Mouse (Mus musculus) ES-Bruce4 (cell line): Measurements from ENCODE around the gene Nbeal2.

Experiments
- CTCF ChIP-seq: IDR thresholded peaks from one replicate; pipeline ENCODE4 v1.8.1; 2011; ENCODE audit warnings: low read depth, low read length
- EP300 ChIP-seq: IDR thresholded peaks from 2 replicates; pipeline ENCODE4 v1.6.1; 2011; ENCODE audit warnings: low read depth, low read length; ENCODE audit not compliant: insufficient read depth
- POLR2A ChIP-seq: IDR thresholded peaks from one replicate; pipeline ENCODE4 v1.8.1; 2011; ENCODE audit warnings: low read length; ENCODE audit not compliant: insufficient read depth

DNA sequence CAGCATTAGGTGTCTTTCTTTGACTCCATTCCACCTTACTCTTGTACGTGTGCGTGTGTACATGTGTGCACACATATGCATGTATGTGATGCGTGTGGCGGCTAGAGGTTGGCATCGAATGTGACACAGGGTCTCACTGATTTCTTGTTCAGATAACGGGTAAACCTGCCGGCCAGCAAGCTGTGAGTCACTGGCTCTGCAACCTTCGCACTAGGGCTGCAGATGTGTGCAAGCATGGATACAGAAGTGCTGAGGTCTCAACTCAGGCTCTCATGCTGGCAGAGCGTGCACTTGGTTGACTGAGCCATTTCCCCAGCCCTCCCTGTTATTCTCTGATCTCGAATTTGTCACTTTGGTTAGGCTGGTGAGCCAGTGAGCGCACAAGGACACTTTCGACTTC is 5.6 kb upstream of the Nbeal2 start:
- no peak for TF ChIP-seq CTCF
- no peak for TF ChIP-seq EP300
- TF ChIP-seq POLR2A = no peak
